Mouse (Mus musculus) thymus, adult 2 months (tissue): ENCODE data around the gene Get4. TPM values are rescaled to one million over a fixed set of nuclear protein-coding genes. Genes with fewer than 3 reads are reported as not detected.

Experiments
- DNase-seq: peaks from one replicate; pipeline ENCODE4 v3.0.0; 2021
- H3K27ac ChIP-seq: fragments of 200-500 bp; 2 replicates; pipeline ENCODE4 v1.5.1; 2012; ENCODE audit warnings: low read length, control low read depth; ENCODE audit not compliant: control insufficient read depth, insufficient read depth
- H3K27me3 ChIP-seq: fragments of 200-500 bp; 2 replicates; pipeline ENCODE4 v1.6.1; 2012; ENCODE audit warnings: mild to moderate bottlenecking, low read length, moderate library complexity, mixed read lengths; ENCODE audit not compliant: control insufficient read depth, insufficient read depth
- H3K36me3 ChIP-seq: fragments of 200-500 bp; 2 replicates; pipeline ENCODE4 v1.6.1; 2012; ENCODE audit warnings: mild to moderate bottlenecking, low read length, moderate library complexity; ENCODE audit not compliant: control insufficient read depth, insufficient read depth
- H3K4me1 ChIP-seq: fragments of 200-500 bp; replicated peaks from 2 replicates; pipeline ENCODE4 v1.6.1; 2012; ENCODE audit warnings: low read length; ENCODE audit not compliant: control insufficient read depth, insufficient read depth
- H3K4me3 ChIP-seq: fragments of 200-500 bp; 2 replicates; pipeline ENCODE4 v1.5.1; 2012; ENCODE audit warnings: mild to moderate bottlenecking, low read length, control low read depth, moderate library complexity; ENCODE audit not compliant: control insufficient read depth, insufficient read depth
- CTCF ChIP-seq: fragments of 200-500 bp; IDR thresholded peaks from 2 replicates; pipeline ENCODE4 v1.5.1; 2012; ENCODE audit warnings: mild to moderate bottlenecking, control low read depth, low read length, moderate library complexity, borderline replicate concordance; ENCODE audit not compliant: control insufficient read depth, poor library complexity, insufficient read depth; ENCODE audit errors: extremely low read depth
- POLR2A ChIP-seq: fragments of 200-500 bp; IDR thresholded peaks from 2 replicates; pipeline ENCODE4 v1.6.1; 2012; ENCODE audit warnings: mild to moderate bottlenecking, low read length, control low read depth, moderate library complexity; ENCODE audit not compliant: control insufficient read depth, poor library complexity, insufficient read depth; ENCODE audit errors: extremely low read depth
- WGBS: fragments of 180-500 bp; shearing (Covaris S2); methylation state at CpG from one replicate; pipeline ENCODE4 v1.1.7; 2018; 5-methylcytosine and 5-hydroxymethylcytosine counted together
- polyA plus RNA-seq: library from polyadenylated mRNA; depleted of rRNA; stranded (reverse); fragments of >200 nt; gene quantifications from 2 replicates; pipeline ENCODE4 v1.2.3, GENCODE M21; 2012

Get4 gene
- polyA plus RNA-seq, 1 experiment = 186 TPM

DNA sequence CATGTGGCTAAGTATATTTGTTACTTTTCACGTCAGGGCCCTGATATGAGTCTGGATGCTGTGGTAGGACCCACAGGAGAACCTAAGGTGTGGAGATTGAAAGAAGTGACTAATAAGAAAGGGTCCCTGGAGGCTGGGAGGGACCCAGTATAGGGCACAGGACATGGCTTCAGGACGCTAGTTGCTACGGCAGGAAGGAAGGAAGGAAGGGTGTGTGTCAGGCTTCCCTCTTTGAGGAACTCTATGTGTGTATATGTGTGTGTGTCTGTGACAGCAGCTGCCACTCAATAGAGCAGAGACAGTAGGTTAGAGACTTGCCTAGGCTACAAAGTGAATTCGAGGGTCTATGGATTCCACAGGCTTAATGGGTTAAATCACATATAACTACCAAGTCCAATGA, 31.5 kb upstream of the Get4 start:
- TF ChIP-seq POLR2A = no peak
- no peak for TF ChIP-seq CTCF
- WGBS = 94% methylated on average over 4 of the region's 4 CpGs
- no peak for DNase-seq
- no peaks in the 10 kb centered on the region for H3K27me3 ChIP-seq
- H3K27ac ChIP-seq = no peak overlapping the region
- H3K4me3 ChIP-seq = no peak overlapping the region
- no peaks in the 10 kb centered on the region for H3K4me1 ChIP-seq
- H3K36me3 ChIP-seq = peaks cover 23% of the 10 kb centered on the region

DNA sequence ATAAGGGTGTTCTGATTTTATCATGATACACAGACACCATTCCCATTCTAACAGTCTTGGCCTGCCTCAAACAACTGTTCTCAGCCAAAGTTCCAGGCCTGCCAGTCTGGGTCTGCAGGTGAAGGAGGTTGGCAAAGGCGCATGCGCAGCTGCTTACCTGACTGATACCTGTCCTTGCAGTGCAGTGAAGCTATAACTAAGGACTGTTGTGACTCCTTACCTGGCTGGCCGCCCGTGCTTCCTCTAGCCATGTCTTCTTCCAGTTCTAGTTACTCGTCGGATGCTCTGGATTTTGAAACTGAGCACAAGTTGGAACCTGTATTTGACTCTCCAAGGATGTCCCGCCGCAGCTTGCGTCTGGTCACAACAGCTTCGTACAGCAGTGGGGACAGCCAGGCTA, 28.8 kb upstream of the Get4 start:
- DNase-seq = no peak
- Histone ChIP-seq H3K27me3 (no peaks in the 10 kb centered on the region), H3K4me1 (no peaks in the 10 kb centered on the region), H3K36me3 (peaks cover 35% of the 10 kb centered on the region), H3K27ac (no peak overlapping the region), H3K4me3 (no peak overlapping the region)
- TF ChIP-seq POLR2A (no peak), CTCF (no peak)
- 91% methylated on average over 10 of the region's 10 CpGs for WGBS

DNA sequence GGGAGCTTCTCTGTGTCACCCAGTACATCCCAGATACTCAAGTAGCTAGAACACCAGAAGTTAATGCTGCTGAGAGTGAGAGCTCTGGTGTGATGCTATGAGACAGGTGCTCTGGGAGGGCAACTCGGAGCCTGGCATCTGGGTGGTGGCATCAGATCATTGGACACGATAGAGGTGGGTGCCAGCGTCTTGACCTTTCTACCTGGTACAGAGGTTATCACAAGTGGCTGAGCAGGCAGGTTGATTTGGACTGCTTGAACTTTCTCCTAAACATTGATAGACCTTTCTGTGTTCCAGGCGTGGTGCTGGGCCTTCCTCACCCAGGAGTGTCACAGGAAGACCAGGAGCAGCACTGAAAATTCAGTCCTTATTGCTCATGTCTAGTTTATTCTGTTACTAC, 24.9 kb upstream of the Get4 start:
- Histone ChIP-seq H3K27me3 (no peaks in the 10 kb centered on the region), H3K4me3 (no peak overlapping the region), H3K36me3 (peaks cover 41% of the 10 kb centered on the region), H3K4me1 (no peaks in the 10 kb centered on the region), H3K27ac (no peak overlapping the region)
- TF ChIP-seq POLR2A (no peak), CTCF (no peak)
- WGBS = 93% methylated on average over 4 of the region's 4 CpGs
- DNase-seq = no peak

DNA sequence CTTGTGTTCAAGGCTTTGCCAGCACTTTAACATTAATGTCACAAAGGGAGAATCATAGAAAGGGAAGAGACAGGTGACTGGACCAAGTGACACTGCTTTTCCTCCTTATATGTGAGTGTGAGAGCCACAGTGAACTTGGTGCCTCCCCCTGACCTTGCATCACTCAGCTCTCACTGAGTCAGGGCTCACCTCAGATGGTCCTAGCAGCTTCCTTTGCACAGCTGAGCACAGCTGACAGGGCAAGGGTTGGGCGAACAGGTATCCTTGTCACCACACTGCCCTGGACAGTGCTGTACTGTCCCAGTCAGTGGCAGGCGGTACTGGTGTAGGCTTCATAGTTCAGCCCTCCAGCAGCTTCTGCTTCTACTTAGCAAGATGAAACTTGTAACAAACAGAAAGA, 24.5 kb upstream of the Get4 start:
- no peak overlapping the region for H3K27ac ChIP-seq
- DNase-seq = no peak
- WGBS = 97% methylated on average over 2 of the region's 2 CpGs
- TF ChIP-seq POLR2A = no peak
- no peak for TF ChIP-seq CTCF
- H3K27me3 ChIP-seq = no peaks in the 10 kb centered on the region
- H3K4me3 ChIP-seq = no peak overlapping the region
- H3K36me3 ChIP-seq = peaks cover 41% of the 10 kb centered on the region
- no peaks in the 10 kb centered on the region for H3K4me1 ChIP-seq

DNA sequence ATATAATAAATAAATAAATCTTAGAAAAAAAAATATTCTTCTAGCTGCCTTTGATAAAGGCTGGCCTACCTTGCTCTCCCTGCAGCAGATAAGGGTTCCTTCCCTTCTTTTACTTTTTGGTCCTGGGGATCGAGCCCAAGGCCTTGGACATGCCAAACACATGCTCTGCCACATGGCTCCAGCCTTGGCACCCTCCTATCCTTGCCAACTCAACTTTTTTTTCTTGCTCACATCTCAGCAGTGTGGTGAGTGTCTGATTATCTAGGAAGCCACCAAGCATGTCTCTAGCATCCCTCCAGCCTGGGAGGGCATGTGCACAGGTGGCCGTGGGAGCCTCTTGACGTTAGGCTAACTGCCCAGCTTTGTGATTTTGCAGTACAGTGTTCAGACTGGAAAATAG, 23.8 kb upstream of the Get4 start:
- no peaks in the 10 kb centered on the region for H3K4me1 ChIP-seq
- peaks cover 44% of the 10 kb centered on the region for H3K36me3 ChIP-seq
- TF ChIP-seq CTCF = no peak
- no peak for TF ChIP-seq POLR2A
- H3K4me3 ChIP-seq = no peak overlapping the region
- H3K27ac ChIP-seq = no peak overlapping the region
- WGBS = 97% methylated on average over 3 of the region's 3 CpGs
- no peak for DNase-seq
- H3K27me3 ChIP-seq = no peaks in the 10 kb centered on the region

DNA sequence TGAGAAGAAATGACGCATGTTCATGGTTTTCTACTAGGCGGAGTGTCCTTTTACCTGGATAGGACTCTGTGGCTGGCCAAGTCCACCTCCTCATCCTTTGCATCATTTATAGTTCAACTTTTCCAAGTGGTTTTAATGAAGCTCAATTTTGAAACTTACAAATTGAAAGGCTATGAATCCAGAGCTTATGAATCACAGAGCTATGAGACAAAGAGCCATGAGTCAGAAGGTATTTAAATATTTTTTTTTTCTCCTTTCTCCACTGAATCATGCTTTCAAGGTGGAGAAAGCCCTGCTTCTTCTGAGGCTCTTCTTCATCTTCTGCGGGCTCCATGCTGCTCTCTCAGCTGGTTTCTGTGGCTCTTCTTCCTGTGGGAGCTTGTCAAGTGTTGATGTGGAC, 22.4 kb upstream of the Get4 start:
- TF ChIP-seq POLR2A = no peak
- no peak for TF ChIP-seq CTCF
- Histone ChIP-seq H3K27ac (no peak overlapping the region), H3K36me3 (peaks cover 37% of the 10 kb centered on the region), H3K27me3 (no peaks in the 10 kb centered on the region), H3K4me1 (no peaks in the 10 kb centered on the region), H3K4me3 (no peak overlapping the region)
- no peak for DNase-seq
- 99% methylated on average over 3 of the region's 3 CpGs for WGBS

DNA sequence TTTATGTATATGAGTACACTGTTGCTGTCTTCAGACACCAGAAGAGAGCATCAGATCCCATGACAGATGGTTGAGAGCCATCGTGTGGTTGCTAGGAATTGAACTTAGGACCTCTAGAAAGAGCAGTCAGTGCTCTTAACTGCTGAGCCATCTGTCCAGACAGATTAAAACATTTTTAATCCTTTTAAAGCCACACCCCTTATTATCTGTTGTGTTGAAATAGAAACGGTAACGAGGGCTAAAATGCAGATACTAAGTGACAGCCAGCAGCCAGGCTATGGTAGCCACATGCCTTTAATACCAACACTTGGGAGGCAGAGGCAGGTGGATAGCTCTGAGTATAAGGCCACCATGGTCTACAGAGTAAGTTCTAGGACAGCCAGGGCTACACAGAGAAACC, 20.0 kb upstream of the Get4 start:
- no peaks in the 10 kb centered on the region for H3K27me3 ChIP-seq
- 96% methylated on average over 3 of the region's 3 CpGs for WGBS
- no peak overlapping the region for H3K4me3 ChIP-seq
- H3K27ac ChIP-seq = no peak overlapping the region
- H3K36me3 ChIP-seq = peaks cover 31% of the 10 kb centered on the region
- TF ChIP-seq CTCF (no peak), POLR2A (no peak)
- H3K4me1 ChIP-seq = no peaks in the 10 kb centered on the region
- DNase-seq = no peak
